Mouse (Mus musculus) lung, adult 2 months (tissue): ENCODE results near the gene Sh3bp5l.

Source experiments
- CTCF ChIP-seq: fragments of 200-500 bp; IDR thresholded peaks from 2 replicates; pipeline ENCODE4 v1.5.1; 2011; ENCODE audit warnings: mild to moderate bottlenecking, low read length, control low read depth; ENCODE audit not compliant: insufficient read depth
- POLR2A ChIP-seq: fragments of 200-500 bp; IDR thresholded peaks from 2 replicates; pipeline ENCODE4 v1.6.1; 2011; ENCODE audit warnings: low read depth, mild to moderate bottlenecking, control low read depth, low read length, borderline replicate concordance; ENCODE audit errors: extremely low read depth

- TF ChIP-seq CTCF (no peak), POLR2A (no peak)
These were observed 16.5 kb upstream of the Sh3bp5l start for GRCm38 (mm10) chr11:58314069-58314468.
